Mouse (Mus musculus) midbrain, embryonic 12.5 days (tissue): ENCODE measurements around the gene Klf13. TPM values are rescaled to one million over a fixed set of nuclear protein-coding genes. Genes with fewer than 3 reads are reported as not detected.
A peak's percentile ranks its signal among the peaks of the same experiment; 100 is the strongest.

Source experiments
- ATAC-seq: fragments of 200-750 bp; cut with Nextera tagmentation; 2 replicates; pipeline ENCODE4 v1.8.0; 2017; ENCODE audit warnings: low read depth, moderate TSS enrichment, moderate library complexity; ENCODE audit not compliant: low FRiP score
- H3K27ac ChIP-seq: fragments of 300-500 bp; sonication (generic); replicated peaks from 2 replicates; pipeline ENCODE4 v1.5.1; 2016; ENCODE audit warnings: mild to moderate bottlenecking
- H3K27me3 ChIP-seq: fragments of 300-500 bp; sonication (generic); 2 replicates; pipeline ENCODE4 v1.6.1; 2016; ENCODE audit warnings: mild to moderate bottlenecking
- H3K36me3 ChIP-seq: fragments of 300-500 bp; sonication (generic); 2 replicates; pipeline ENCODE4 v1.6.1; 2016
- H3K4me1 ChIP-seq: fragments of 300-500 bp; sonication (generic); 2 replicates; pipeline ENCODE4 v1.6.1; 2016
- H3K4me2 ChIP-seq: fragments of 300-500 bp; sonication (generic); replicated peaks from 2 replicates; pipeline ENCODE4 v1.6.1; 2016; ENCODE audit warnings: mild to moderate bottlenecking, moderate library complexity
- H3K4me3 ChIP-seq: fragments of 300-500 bp; sonication (generic); 2 replicates; pipeline ENCODE4 v1.5.1; 2016; ENCODE audit warnings: mild to moderate bottlenecking
- H3K9ac ChIP-seq: fragments of 300-500 bp; sonication (generic); replicated peaks from 2 replicates; pipeline ENCODE4 v1.6.1; 2016; ENCODE audit warnings: mild to moderate bottlenecking, moderate library complexity
- H3K9me3 ChIP-seq: fragments of 300-500 bp; sonication (generic); 2 replicates; pipeline ENCODE4 v1.6.1; 2016; ENCODE audit warnings: mild to moderate bottlenecking
- WGBS: fragments of 180-500 bp; shearing (Covaris S2); methylation state at CpG from one replicate; pipeline ENCODE4 v1.1.7; 2016; 5-methylcytosine and 5-hydroxymethylcytosine counted together
- polyA plus RNA-seq: library from polyadenylated mRNA; unstranded; fragments of >200 nt; fragmentation: Nextera tagmentation; extraction: Ambion mirVana; gene quantifications from 2 replicates; pipeline ENCODE4 v1.2.1, GENCODE M21; 2016

Klf13 gene
- polyA plus RNA-seq, 1 experiment from 2014 or later = 30.7 TPM

GRCm38 (mm10) chr7:63910912-63911311 is 27.8 kb downstream of the Klf13 start:
- H3K36me3 ChIP-seq = no peaks in the 10 kb centered on the region
- WGBS = 43% methylated on average over 4 of the region's 4 CpGs
- H3K27me3 ChIP-seq = no peaks in the 10 kb centered on the region
- H3K4me3 ChIP-seq = no peak overlapping the region
- no peak overlapping the region for H3K4me2 ChIP-seq
- H3K9me3 ChIP-seq = no peaks in the 10 kb centered on the region
- peaks cover 60% of the 10 kb centered on the region for H3K4me1 ChIP-seq
- no peak overlapping the region for H3K9ac ChIP-seq
- no peak overlapping the region for H3K27ac ChIP-seq
- ATAC-seq = no peak

DNA sequence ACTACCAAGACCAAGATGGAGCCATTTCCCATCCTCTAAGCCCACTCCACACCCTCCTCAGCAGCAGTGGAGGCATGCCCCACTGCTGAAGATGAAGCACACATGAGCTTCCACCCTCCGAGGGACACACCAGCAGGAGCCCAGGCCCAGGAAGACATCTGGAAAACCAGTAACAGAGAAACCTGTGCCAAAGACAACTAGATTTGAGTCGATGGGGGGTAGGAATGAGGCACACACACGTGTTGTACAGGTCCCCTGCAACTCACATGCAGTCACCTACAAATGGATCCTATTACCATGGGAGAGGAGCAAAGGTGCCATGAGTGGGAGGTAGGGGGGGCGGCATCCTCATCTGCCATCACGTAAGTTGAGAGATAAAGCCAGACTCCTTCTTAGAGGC is 28.5 kb downstream of the Klf13 start:
- H3K36me3 ChIP-seq = no peaks in the 10 kb centered on the region
- no peaks in the 10 kb centered on the region for H3K9me3 ChIP-seq
- no peaks in the 10 kb centered on the region for H3K27me3 ChIP-seq
- H3K4me1 ChIP-seq = peaks cover 60% of the 10 kb centered on the region
- no peak overlapping the region for H3K9ac ChIP-seq
- 78% methylated on average over 5 of the region's 5 CpGs for WGBS
- H3K4me2 ChIP-seq = no peak overlapping the region
- no peak overlapping the region for H3K27ac ChIP-seq
- H3K4me3 ChIP-seq = no peak overlapping the region
- ATAC-seq = no peak

GRCm38 (mm10) chr7:63908496-63909285 is 30.0 kb downstream of the Klf13 start:
- no peak overlapping the region for H3K9ac ChIP-seq
- no peak overlapping the region for H3K4me2 ChIP-seq
- 46% methylated on average over 11 of the region's 11 CpGs for WGBS
- H3K9me3 ChIP-seq = no peaks in the 10 kb centered on the region
- no peaks in the 10 kb centered on the region for H3K36me3 ChIP-seq
- peaks cover 53% of the 10 kb centered on the region for H3K4me1 ChIP-seq
- ATAC-seq = no peak
- no peak overlapping the region for H3K4me3 ChIP-seq
- peak overlapping the region; percentile 40; the same call in 1 of the 2 replicates for H3K27ac ChIP-seq
- H3K27me3 ChIP-seq = no peaks in the 10 kb centered on the region

DNA sequence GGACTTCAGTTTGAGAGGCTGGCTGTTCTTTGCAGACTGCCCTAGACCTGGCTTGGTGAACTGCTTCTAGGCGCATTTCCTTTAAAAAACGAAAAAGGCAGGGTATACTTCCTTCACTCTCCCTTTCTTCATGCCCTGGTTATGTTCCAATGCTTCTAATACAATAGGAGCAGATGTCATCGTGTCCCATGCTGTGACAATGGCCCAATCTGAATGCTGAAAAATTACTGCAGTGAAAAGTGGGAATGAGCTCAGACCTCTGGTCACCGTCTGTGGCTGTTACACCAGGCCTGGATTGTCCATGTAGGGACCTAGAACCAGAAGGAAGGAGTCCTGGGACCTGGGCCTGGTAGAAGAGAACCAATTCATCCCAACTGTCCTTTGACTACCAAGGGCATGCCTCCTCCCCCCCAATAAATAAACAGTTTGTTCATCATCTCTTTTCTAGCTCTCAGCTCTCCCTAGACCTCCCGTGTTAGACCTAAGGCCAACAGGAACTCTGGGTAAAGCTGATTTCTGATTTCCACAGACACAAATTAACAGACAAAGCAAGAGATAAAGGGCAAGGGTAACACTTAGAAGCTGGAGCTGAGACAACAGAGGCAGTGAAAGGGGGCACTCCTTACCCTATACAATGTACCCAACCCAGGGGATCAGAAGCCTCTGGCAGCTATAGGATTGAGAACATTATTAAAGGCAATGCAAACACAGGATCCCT is 30.8 kb downstream of the Klf13 start:
- Histone ChIP-seq H3K27me3 (no peaks in the 10 kb centered on the region), H3K36me3 (no peaks in the 10 kb centered on the region), H3K4me3 (no peak overlapping the region), H3K9me3 (no peaks in the 10 kb centered on the region), H3K27ac (peak overlapping the region; percentile 40; the same call in 1 of the 2 replicates), H3K9ac (no peak overlapping the region), H3K4me2 (no peak overlapping the region), H3K4me1 (peaks cover 50% of the 10 kb centered on the region)
- WGBS = 74% methylated on average over 5 of the region's 5 CpGs
- no peak for ATAC-seq

GRCm38 (mm10) chr7:63905642-63906041 is 33.1 kb downstream of the Klf13 start:
- Histone ChIP-seq H3K27me3 (no peaks in the 10 kb centered on the region), H3K27ac (no peak overlapping the region), H3K36me3 (no peaks in the 10 kb centered on the region), H3K4me1 (peaks cover 45% of the 10 kb centered on the region), H3K9ac (no peak overlapping the region), H3K4me2 (no peak overlapping the region), H3K4me3 (no peak overlapping the region), H3K9me3 (no peaks in the 10 kb centered on the region)
- ATAC-seq = no peak
- WGBS = 85% methylated on average over 5 of the region's 5 CpGs

GRCm38 (mm10) chr7:63905190-63905589 is 33.5 kb downstream of the Klf13 start:
- H3K27ac ChIP-seq = no peak overlapping the region
- 87% methylated on average over 2 of the region's 2 CpGs for WGBS
- H3K4me3 ChIP-seq = no peak overlapping the region
- no peak overlapping the region for H3K4me2 ChIP-seq
- H3K9me3 ChIP-seq = no peaks in the 10 kb centered on the region
- H3K27me3 ChIP-seq = no peaks in the 10 kb centered on the region
- H3K9ac ChIP-seq = no peak overlapping the region
- no peak for ATAC-seq
- H3K36me3 ChIP-seq = no peaks in the 10 kb centered on the region
- peaks cover 44% of the 10 kb centered on the region for H3K4me1 ChIP-seq

GRCm38 (mm10) chr7:63903635-63904380 is 34.9 kb downstream of the Klf13 start:
- Histone ChIP-seq H3K36me3 (no peaks in the 10 kb centered on the region), H3K27me3 (no peaks in the 10 kb centered on the region), H3K4me1 (peaks cover 37% of the 10 kb centered on the region), H3K4me2 (no peak overlapping the region), H3K9me3 (no peaks in the 10 kb centered on the region), H3K4me3 (no peak overlapping the region), H3K27ac (no peak overlapping the region), H3K9ac (no peak overlapping the region)
- 77% methylated on average over 9 of the region's 9 CpGs for WGBS
- ATAC-seq = no peak

GRCm38 (mm10) chr7:63902604-63903210 is 36.0 kb downstream of the Klf13 start:
- Histone ChIP-seq H3K4me1 (peaks cover 31% of the 10 kb centered on the region), H3K9ac (no peak overlapping the region), H3K4me3 (no peak overlapping the region), H3K36me3 (no peaks in the 10 kb centered on the region), H3K27ac (no peak overlapping the region), H3K4me2 (no peak overlapping the region), H3K9me3 (no peaks in the 10 kb centered on the region), H3K27me3 (no peaks in the 10 kb centered on the region)
- WGBS = 63% methylated on average over 3 of the region's 3 CpGs
- no peak for ATAC-seq

DNA sequence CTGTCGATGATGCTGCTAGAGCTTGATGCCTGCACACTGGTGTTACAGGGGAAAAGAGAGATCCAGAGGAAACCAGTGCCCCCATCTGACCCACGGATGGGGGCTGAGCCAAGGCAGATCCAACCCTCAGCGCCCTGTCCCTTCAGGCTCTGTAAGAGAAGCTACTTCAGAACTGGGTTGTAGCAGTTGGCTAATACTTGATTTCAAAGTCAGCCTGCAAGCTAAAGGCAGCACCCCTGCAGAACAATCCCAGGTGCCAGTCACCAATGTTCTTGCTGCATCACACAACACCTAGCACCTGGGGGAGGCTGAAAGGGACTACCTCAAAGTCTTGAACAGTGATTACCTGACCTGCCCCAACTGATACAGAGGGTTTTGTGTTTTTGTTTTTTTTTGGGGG is 36.8 kb downstream of the Klf13 start:
- no peak overlapping the region for H3K4me2 ChIP-seq
- peaks cover 37% of the 10 kb centered on the region for H3K4me1 ChIP-seq
- H3K36me3 ChIP-seq = no peaks in the 10 kb centered on the region
- no peak overlapping the region for H3K9ac ChIP-seq
- no peak overlapping the region for H3K4me3 ChIP-seq
- no peak for ATAC-seq
- no peak overlapping the region for H3K27ac ChIP-seq
- no peaks in the 10 kb centered on the region for H3K27me3 ChIP-seq
- H3K9me3 ChIP-seq = no peaks in the 10 kb centered on the region
- 71% methylated on average over 3 of the region's 3 CpGs for WGBS

DNA sequence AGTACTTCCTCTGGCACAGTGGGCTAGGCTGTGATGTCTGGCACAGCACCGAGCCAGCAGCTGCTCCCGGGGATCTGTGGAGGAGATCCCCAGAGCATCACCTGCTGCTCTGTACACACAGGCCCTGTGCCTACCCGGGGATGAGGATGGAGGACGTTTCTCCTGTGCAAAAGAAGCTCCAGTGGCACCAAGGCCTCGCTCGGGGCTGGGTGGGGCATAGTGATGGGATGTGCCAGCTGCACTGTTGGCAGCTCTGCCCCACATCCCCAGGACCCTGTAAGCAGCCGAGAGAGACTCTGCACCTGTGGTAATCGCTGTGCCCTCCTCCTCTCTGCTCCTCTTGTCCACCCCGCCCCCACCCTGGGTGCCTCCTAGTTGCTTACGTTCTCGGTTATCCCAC is 37.4 kb downstream of the Klf13 start:
- Histone ChIP-seq H3K9ac (no peak overlapping the region), H3K27me3 (no peaks in the 10 kb centered on the region), H3K36me3 (no peaks in the 10 kb centered on the region), H3K27ac (no peak overlapping the region), H3K9me3 (no peaks in the 10 kb centered on the region), H3K4me2 (no peak overlapping the region), H3K4me1 (peaks cover 43% of the 10 kb centered on the region), H3K4me3 (no peak overlapping the region)
- no peak for ATAC-seq
- 62% methylated on average over 11 of the region's 11 CpGs for WGBS

- Histone ChIP-seq H3K4me1 (peaks cover 46% of the 10 kb centered on the region), H3K4me2 (no peak overlapping the region)
Observed at GRCm38 (mm10) chr7:63900411-63900810, 38.3 kb downstream of the Klf13 start.

GRCm38 (mm10) chr7:63899925-63900324 is 38.8 kb downstream of the Klf13 start:
- H3K4me3 ChIP-seq = no peak overlapping the region
- no peaks in the 10 kb centered on the region for H3K36me3 ChIP-seq
- no peak overlapping the region for H3K9ac ChIP-seq
- H3K27ac ChIP-seq = no peak overlapping the region
- H3K9me3 ChIP-seq = no peaks in the 10 kb centered on the region
- no peak overlapping the region for H3K4me2 ChIP-seq
- H3K27me3 ChIP-seq = no peaks in the 10 kb centered on the region
- ATAC-seq = no peak
- WGBS = 90% methylated on average over 8 of the region's 8 CpGs
- peaks cover 46% of the 10 kb centered on the region for H3K4me1 ChIP-seq

More at GRCm38 (mm10) chr7:63900411-63900810, 38.3 kb downstream of the Klf13 start:
- WGBS = 92% methylated on average over 2 of the region's 2 CpGs
- Histone ChIP-seq H3K4me3 (no peak overlapping the region), H3K9ac (no peak overlapping the region), H3K27me3 (no peaks in the 10 kb centered on the region), H3K27ac (no peak overlapping the region), H3K9me3 (no peaks in the 10 kb centered on the region), H3K36me3 (no peaks in the 10 kb centered on the region)
- ATAC-seq = no peak
